Mouse (Mus musculus) ES-E14 (cell line): ENCODE results near the gene Gata3. TPM values are rescaled to one million over a fixed set of nuclear protein-coding genes. Genes with fewer than 3 reads are reported as not detected.

ENCODE experiments used
- DNase-seq: peaks from one replicate; pipeline ENCODE4 v3.0.0-alpha.2; 2013; ENCODE audit warnings: low read depth, low spot score
- H3K27ac ChIP-seq: 2 replicates; pipeline ENCODE4 v1.5.1; 2012; ENCODE audit warnings: low read depth, mild to moderate bottlenecking, low read length, moderate library complexity, mixed read lengths; ENCODE audit not compliant: poor library complexity, insufficient read depth, severe bottlenecking
- H3K36me3 ChIP-seq: 2 replicates; pipeline ENCODE4 v1.6.1; 2012; ENCODE audit warnings: mild to moderate bottlenecking, low read length, moderate library complexity, mixed read lengths; ENCODE audit not compliant: control insufficient read depth, poor library complexity, insufficient read depth, severe bottlenecking
- H3K4me1 ChIP-seq, 2 experiments: fragments of 150-350 bp in 1 of 2; sonication (generic) in 1 of 2; 2 replicates each; pipeline ENCODE4 v1.6.1; 2012; ENCODE audit warnings: low read length in 2 of 2, mild to moderate bottlenecking in 1 of 2, mixed read lengths in 1 of 2; ENCODE audit not compliant: control insufficient read depth in 2 of 2, insufficient read depth in 2 of 2, poor library complexity in 1 of 2
- H3K4me3 ChIP-seq, 2 experiments: fragments of 150-350 bp in 1 of 2; sonication (generic) in 1 of 2; 2 replicates each; pipeline ENCODE4 v1.5.1; 2012; ENCODE audit warnings: low read length in 2 of 2, low read depth in 1 of 2, mild to moderate bottlenecking in 1 of 2, mixed read lengths in 1 of 2; ENCODE audit not compliant: insufficient read depth in 1 of 2, poor library complexity in 1 of 2, severe bottlenecking in 1 of 2
- H3K9ac ChIP-seq: 2 replicates; pipeline ENCODE4 v1.6.1; 2012; ENCODE audit warnings: low read depth, mild to moderate bottlenecking, low read length, mixed read lengths; ENCODE audit not compliant: poor library complexity, insufficient read depth, severe bottlenecking
- H3K9me3 ChIP-seq: fragments of 150-350 bp; sonication (generic); 2 replicates; pipeline ENCODE4 v1.6.1; 2012; ENCODE audit warnings: low read depth, mild to moderate bottlenecking, low read length; ENCODE audit not compliant: control insufficient read depth, insufficient read depth
- CHD2 ChIP-seq: IDR thresholded peaks from 2 replicates; pipeline ENCODE4 v1.6.1; 2014; ENCODE audit warnings: mild to moderate bottlenecking, low read depth, low read length, inconsistent platforms
- HCFC1 ChIP-seq: IDR thresholded peaks from 2 replicates; pipeline ENCODE4 v1.6.1; 2012; ENCODE audit warnings: low read length, inconsistent platforms, borderline replicate concordance; ENCODE audit not compliant: insufficient read depth
- MAFK ChIP-seq: IDR thresholded peaks from 2 replicates; pipeline ENCODE4 v1.6.1; 2014; ENCODE audit warnings: mild to moderate bottlenecking, low read depth, low read length, inconsistent platforms; ENCODE audit not compliant: insufficient read depth
- ZC3H11A ChIP-seq: IDR thresholded peaks from 2 replicates; pipeline ENCODE4 v1.6.1; 2012; ENCODE audit warnings: low read depth, mild to moderate bottlenecking, inconsistent platforms, low read length, borderline replicate concordance
- ZNF384 ChIP-seq: IDR thresholded peaks from 2 replicates; pipeline ENCODE4 v1.6.1; 2012; ENCODE audit warnings: low read depth, low read length, inconsistent platforms
- in situ Hi-C, 2 experiments: fragments of 600-800 bp; cut with MboI; formaldehyde crosslinking; loops; one replicate each; pipeline ENCODE4 v1.15.1; 2025; ENCODE audit warnings: low sequenced_read_pairs in 2 of 2, inconsistent platforms in 1 of 2; ENCODE audit not compliant: unreplicated experiment in 2 of 2
- total RNA-seq: library from RNA; depleted of rRNA; stranded (reverse); fragments of 300-350 nt; gene quantifications from 2 replicates; pipeline ENCODE4 v1.2.3, GENCODE M21; 2012; rRNA removed

Gene Gata3
- 0.37 and 2.2 TPM in 2 replicates for total RNA-seq

DNA sequence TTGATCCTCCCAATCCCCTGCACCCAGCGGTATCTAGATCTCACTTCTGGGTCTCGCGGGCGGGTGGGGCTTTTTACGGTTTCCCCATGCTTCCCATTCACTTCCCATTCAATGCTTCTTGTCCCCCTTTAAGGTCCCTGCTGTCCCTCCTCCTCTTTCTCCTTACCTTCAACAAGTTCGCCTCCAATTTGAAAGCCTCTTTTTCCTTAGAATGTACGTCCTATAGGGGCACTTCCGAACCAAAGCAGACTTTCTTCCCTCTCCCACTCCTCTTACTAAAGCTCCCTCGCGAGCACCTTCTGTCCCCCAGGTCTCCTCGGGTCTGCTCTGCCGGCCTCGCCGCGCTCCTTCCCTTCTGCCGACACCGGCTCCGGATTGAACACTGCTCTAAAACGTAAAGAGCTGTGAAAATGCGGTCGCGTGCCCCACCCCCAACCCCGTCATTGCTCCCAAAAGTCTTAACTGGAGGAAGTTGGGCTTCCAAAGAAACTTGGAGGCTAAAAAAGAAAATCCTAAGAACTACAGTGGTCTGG is at the start of gene Gata3:
Gene Gata3 (minus strand): TSS at position 384 of the 533 bp plus-strand sequence.
- Histone ChIP-seq H3K9ac (no peak within 1 kb of the TSS), H3K36me3 (no peaks in the 10 kb centered on the region), H3K9me3 (no peaks in the 10 kb centered on the region), H3K4me1 (no peaks in the 10 kb centered on the region), H3K4me3 (peak within 1 kb of the TSS; percentile 50 to 54), H3K27ac (no peak within 1 kb of the TSS)
- no peak for TF ChIP-seq MAFK
- no peak for TF ChIP-seq ZC3H11A
- no peak for TF ChIP-seq HCFC1
- no peak for TF ChIP-seq ZNF384
- TF ChIP-seq CHD2: no peak
- no peak for DNase-seq
- in situ Hi-C loops: no loop called here

DNA sequence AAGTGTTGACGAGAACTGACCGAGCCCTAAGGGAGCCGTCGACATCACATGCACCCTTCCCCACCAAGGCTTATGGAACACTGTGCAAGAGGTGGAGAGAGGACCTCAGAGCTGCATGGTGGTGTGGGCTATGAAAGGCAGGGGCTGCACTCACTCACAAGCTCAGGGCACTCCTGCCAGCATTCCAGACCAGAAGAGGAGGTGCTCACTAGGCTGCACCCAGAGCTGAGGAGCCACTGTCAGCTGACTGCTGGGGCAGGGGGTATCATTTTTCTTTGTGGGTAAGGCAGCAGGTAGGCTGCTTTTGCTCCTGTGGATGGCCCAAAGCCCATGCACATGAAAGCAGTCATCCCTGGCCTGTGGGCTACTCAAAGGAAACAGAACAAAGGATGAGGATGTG is 49.4 kb upstream of the Gata3 start:
- no peak for TF ChIP-seq CHD2
- TF ChIP-seq ZNF384: no peak
- TF ChIP-seq MAFK: no peak
- no peak for TF ChIP-seq ZC3H11A
- TF ChIP-seq HCFC1: no peak
- H3K4me3 ChIP-seq: no peak overlapping the region
- no peak overlapping the region for H3K9ac ChIP-seq
- H3K9me3 ChIP-seq: no peaks in the 10 kb centered on the region
- in situ Hi-C loops: no loop called here
- no peak for DNase-seq
- peaks cover 0 to 9% of the 10 kb centered on the region in 2 experiments; a peak in 1 of 4 replicates for H3K4me1 ChIP-seq
- peaks cover 6% of the 10 kb centered on the region; the same call in 1 of the 2 replicates for H3K36me3 ChIP-seq
- H3K27ac ChIP-seq: no peak overlapping the region

DNA sequence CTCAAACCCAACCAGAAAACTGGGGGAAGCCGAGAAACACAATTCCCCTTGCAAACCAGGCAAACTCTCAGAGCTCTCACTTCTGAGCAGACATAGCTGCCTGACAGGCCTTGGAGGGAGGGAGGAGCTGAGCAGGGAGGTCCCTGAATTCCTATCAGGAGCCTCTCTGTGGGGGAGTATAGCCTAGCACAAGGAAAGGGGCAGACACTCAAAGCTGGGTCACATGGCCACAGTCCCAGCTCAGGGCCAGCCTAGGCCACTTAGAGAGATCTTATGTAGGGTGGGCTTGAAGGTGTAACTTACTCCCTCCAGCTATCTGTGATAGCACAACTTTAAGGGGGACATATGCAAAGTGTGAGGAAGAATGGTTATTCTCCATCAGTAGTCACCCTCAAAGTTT is 46.1 kb upstream of the Gata3 start:
- TF ChIP-seq CHD2: no peak
- TF ChIP-seq ZC3H11A: no peak
- no peak for TF ChIP-seq ZNF384
- no peak for TF ChIP-seq HCFC1
- H3K9ac ChIP-seq: no peak overlapping the region
- peaks cover 6% of the 10 kb centered on the region; the same call in 1 of the 2 replicates for H3K36me3 ChIP-seq
- peaks cover 0 to 9% of the 10 kb centered on the region in 2 experiments; a peak in 1 of 4 replicates for H3K4me1 ChIP-seq
- DNase-seq: no peak
- H3K27ac ChIP-seq: no peak overlapping the region
- no peak overlapping the region for H3K4me3 ChIP-seq
- no peaks in the 10 kb centered on the region for H3K9me3 ChIP-seq
- in situ Hi-C loops: no loop called here

DNA sequence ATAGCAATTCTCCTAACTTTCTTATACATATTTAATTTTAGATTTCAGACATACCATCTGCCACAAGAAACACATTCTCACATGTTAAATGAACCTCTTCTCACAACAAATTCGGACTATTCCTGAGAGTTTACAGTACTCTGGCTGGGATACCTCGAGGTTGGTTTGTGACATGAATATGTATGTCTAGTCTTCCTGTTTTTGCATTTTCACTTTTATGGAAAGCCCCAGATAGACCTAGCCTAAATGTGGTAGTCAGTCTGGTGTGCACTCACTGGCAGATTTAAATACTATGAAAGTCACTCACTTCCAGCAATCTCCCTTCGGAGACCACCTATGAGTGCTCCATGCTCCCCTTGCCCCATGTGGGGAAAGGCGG is 37.1 kb upstream of the Gata3 start:
- Histone ChIP-seq H3K27ac (no peak overlapping the region), H3K9ac (no peak overlapping the region), H3K4me3 (no peak overlapping the region), H3K9me3 (no peaks in the 10 kb centered on the region), H3K36me3 (peaks cover 6% of the 10 kb centered on the region; the same call in 1 of the 2 replicates), H3K4me1 (no peaks in the 10 kb centered on the region; a peak in 1 of 4 replicates)
- no peak for DNase-seq
- in situ Hi-C loops: no loop called here
- TF ChIP-seq ZNF384 (no peak), MAFK (no peak), CHD2 (no peak), HCFC1 (no peak), ZC3H11A (no peak)
